Mouse (Mus musculus) heart, embryonic 14.5 days (tissue): Measurements from ENCODE around the gene Pomp. TPM values are rescaled to one million over a fixed set of nuclear protein-coding genes. Genes with fewer than 3 reads are reported as not detected.

Experiments
- ATAC-seq: fragments of 200-750 bp; cut with Nextera tagmentation; 2 replicates; pipeline ENCODE4 v1.8.0; 2017; ENCODE audit warnings: low read depth, moderate TSS enrichment; ENCODE audit not compliant: insufficient number of reproducible peaks, insufficient read depth, low FRiP score
- H3K27ac ChIP-seq, 2 experiments: fragments of 200-500 bp in 1 of 2; fragments of 300-500 bp in 1 of 2; sonication (generic) in 1 of 2; replicated peaks in 1 of 2; 2 replicates each; pipeline ENCODE4 v1.5.1; 2012 to 2014; ENCODE audit warnings: low read depth in 2 of 2, low read length in 2 of 2, control low read depth in 1 of 2, mild to moderate bottlenecking in 1 of 2, mixed read lengths in 1 of 2; ENCODE audit not compliant: control insufficient read depth in 1 of 2, insufficient read depth in 1 of 2
- H3K27me3 ChIP-seq: fragments of 300-500 bp; sonication (generic); 2 replicates; pipeline ENCODE4 v1.6.1; 2014; ENCODE audit warnings: mild to moderate bottlenecking, low read length, control low read depth; ENCODE audit not compliant: control insufficient read depth, insufficient read depth
- H3K36me3 ChIP-seq: fragments of 300-500 bp; sonication (generic); 2 replicates; pipeline ENCODE4 v1.6.1; 2014; ENCODE audit warnings: mild to moderate bottlenecking, control low read depth, low read length, mixed read lengths; ENCODE audit not compliant: control insufficient read depth, insufficient read depth
- H3K4me1 ChIP-seq, 2 experiments: fragments of 200-500 bp in 1 of 2; fragments of 300-500 bp in 1 of 2; sonication (generic) in 1 of 2; 2 replicates each; pipeline ENCODE4 v1.6.1; 2012 to 2014; ENCODE audit warnings: low read length in 2 of 2, control low read depth in 1 of 2, mixed read lengths in 1 of 2; ENCODE audit not compliant: control insufficient read depth in 2 of 2, insufficient read depth in 2 of 2
- H3K4me2 ChIP-seq: fragments of 300-500 bp; sonication (generic); 2 replicates; pipeline ENCODE4 v1.6.1; 2014; ENCODE audit warnings: mild to moderate bottlenecking, low read length
- H3K4me3 ChIP-seq, 2 experiments: fragments of 200-500 bp in 1 of 2; fragments of 300-500 bp in 1 of 2; sonication (generic) in 1 of 2; 2 replicates each; pipeline ENCODE4 v1.5.1; 2012 to 2014; ENCODE audit warnings: low read length in 2 of 2, mild to moderate bottlenecking in 2 of 2, control low read depth in 1 of 2, low read depth in 1 of 2, moderate library complexity in 1 of 2; ENCODE audit not compliant: control insufficient read depth in 1 of 2, insufficient read depth in 1 of 2
- H3K9ac ChIP-seq: fragments of 300-500 bp; sonication (generic); 2 replicates; pipeline ENCODE4 v1.6.1; 2014; ENCODE audit warnings: mild to moderate bottlenecking, low read length
- H3K9me3 ChIP-seq: fragments of 300-500 bp; sonication (generic); 2 replicates; pipeline ENCODE4 v1.6.1; 2016; ENCODE audit warnings: low read length, control low read depth; ENCODE audit not compliant: control insufficient read depth
- WGBS: fragments of 180-500 bp; shearing (Covaris S2); extraction: QIAGEN DNeasy Blood & Tissue Kit; methylation state at CpG from one replicate; pipeline ENCODE4 v1.1.7; 2014; 5-methylcytosine and 5-hydroxymethylcytosine counted together
- polyA plus RNA-seq: library from polyadenylated mRNA; unstranded; fragments of >200 nt; fragmentation: Nextera tagmentation; extraction: Ambion mirVana; gene quantifications from 2 replicates; pipeline ENCODE4 v1.2.1, GENCODE M21; 2014

Pomp gene
- polyA plus RNA-seq = 316 and 345 TPM in 2 replicates

- H3K27me3 ChIP-seq = no peaks in the 10 kb centered on the region
- H3K4me3 ChIP-seq = peak within 1 kb of the TSS; percentile 79 to 89
- peak within 1 kb of the TSS; percentile 94 for H3K9ac ChIP-seq
- peaks cover 2 to 10% of the 10 kb centered on the region in 2 experiments; a peak in 3 of 4 replicates for H3K4me1 ChIP-seq
- H3K36me3 ChIP-seq = peaks cover 31% of the 10 kb centered on the region
- no peaks in the 10 kb centered on the region for H3K9me3 ChIP-seq
- peak; percentile 84 for ATAC-seq
- 1% methylated on average over 68 of the region's 68 CpGs for WGBS
- peak within 1 kb of the TSS; percentile 83 for H3K27ac ChIP-seq
- H3K4me2 ChIP-seq = peak within 1 kb of the TSS; percentile 89
These were observed at the start of gene Pomp for GRCm38 (mm10) chr5:147860449-147861261. TSS of gene Pomp (plus strand) at chr5:147860461.

DNA sequence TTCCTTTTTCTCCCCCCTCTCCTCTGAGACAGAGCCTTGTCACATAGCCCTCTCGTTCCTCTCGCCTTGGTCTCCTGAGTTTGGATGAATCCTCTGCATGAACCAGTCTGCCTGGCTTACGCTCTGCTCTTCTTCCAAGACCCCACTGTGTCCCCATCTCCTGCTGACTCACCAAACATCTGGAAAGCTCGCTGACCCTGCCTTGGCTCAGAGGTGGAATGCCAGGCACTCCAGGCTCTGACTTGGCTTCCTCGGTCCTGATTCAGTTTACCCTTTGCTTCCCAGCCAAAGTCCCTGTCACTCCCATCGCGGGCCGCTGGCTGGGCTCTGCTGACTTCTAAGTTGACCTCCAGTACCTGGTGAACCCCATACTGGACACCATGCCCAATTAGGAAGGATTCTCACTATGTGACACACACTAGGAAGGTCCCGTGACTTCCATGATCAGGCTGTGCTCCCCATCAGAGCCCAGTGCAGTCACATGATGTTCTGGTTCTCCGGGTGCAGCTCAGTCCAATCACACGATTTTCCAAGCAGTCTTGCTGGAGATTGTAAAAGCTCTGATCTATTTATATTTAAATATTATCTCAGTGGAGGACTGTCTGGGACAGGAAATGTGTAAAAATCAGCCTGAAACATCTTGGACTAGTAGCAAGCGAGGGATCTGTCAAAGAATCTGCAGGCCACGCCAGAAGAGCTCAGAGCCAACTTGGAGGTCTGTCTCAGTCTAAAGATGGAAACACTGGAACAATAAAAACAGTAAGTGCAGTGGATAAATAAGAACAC is 47.8 kb upstream of the Pomp start:
- Histone ChIP-seq H3K36me3 (no peaks in the 10 kb centered on the region), H3K4me1 (peaks cover 2 to 3% of the 10 kb centered on the region in 2 experiments; a peak in 2 of 4 replicates), H3K4me2 (no peak overlapping the region), H3K27me3 (no peaks in the 10 kb centered on the region), H3K27ac (no peak overlapping the region), H3K4me3 (no peak overlapping the region), H3K9ac (no peak overlapping the region), H3K9me3 (0 out of 2 replicates have a peak, but pooled peaks cover 4% of the 10 kb centered on the region)
- WGBS = 67% methylated on average over 13 of the region's 13 CpGs
- no peak for ATAC-seq

GRCm38 (mm10) chr5:147814971-147815370 is 45.3 kb upstream of the Pomp start:
- H3K4me3 ChIP-seq = no peak overlapping the region
- no peaks in the 10 kb centered on the region for H3K27me3 ChIP-seq
- 67% methylated on average over 13 of the region's 13 CpGs for WGBS
- H3K9ac ChIP-seq = no peak overlapping the region
- no peaks in the 10 kb centered on the region for H3K36me3 ChIP-seq
- peaks cover 14% of the 10 kb centered on the region for H3K9me3 ChIP-seq
- H3K4me2 ChIP-seq = no peak overlapping the region
- no peak overlapping the region for H3K27ac ChIP-seq
- no peak for ATAC-seq
- peaks cover 2 to 3% of the 10 kb centered on the region in 2 experiments; a peak in 2 of 4 replicates for H3K4me1 ChIP-seq

- Histone ChIP-seq H3K36me3 (no peaks in the 10 kb centered on the region), H3K4me2 (no peak overlapping the region), H3K4me1 (peaks cover 2 to 3% of the 10 kb centered on the region in 2 experiments; a peak in 2 of 4 replicates), H3K4me3 (no peak overlapping the region), H3K9ac (no peak overlapping the region), H3K27me3 (no peaks in the 10 kb centered on the region), H3K27ac (no peak overlapping the region), H3K9me3 (peaks cover 16% of the 10 kb centered on the region)
- 88% methylated on average over 8 of the region's 8 CpGs for WGBS
- ATAC-seq = no peak
These were observed 44.7 kb upstream of the Pomp start for GRCm38 (mm10) chr5:147815592-147815991.

DNA sequence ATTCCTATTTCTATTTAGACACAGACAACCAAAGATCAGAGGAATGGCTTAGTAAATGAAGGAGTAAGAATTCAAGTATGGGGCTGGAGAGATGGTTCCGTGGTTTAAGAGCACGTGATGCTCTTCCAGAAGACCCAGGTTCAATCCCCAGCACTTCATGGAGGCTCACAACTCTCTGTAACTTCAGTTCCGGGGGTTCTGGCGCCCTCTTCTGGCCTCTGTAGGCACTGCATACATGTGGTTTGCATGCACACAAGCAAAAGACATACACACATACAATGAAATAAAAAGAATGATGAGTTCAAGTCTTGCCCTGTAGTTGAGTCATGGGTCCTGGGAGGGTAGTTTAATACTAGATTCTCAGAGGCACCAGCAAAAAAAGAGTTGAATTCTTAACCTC is 43.8 kb upstream of the Pomp start:
- 68% methylated on average over 4 of the region's 4 CpGs for WGBS
- H3K4me3 ChIP-seq = no peak overlapping the region
- H3K9ac ChIP-seq = no peak overlapping the region
- no peaks in the 10 kb centered on the region for H3K36me3 ChIP-seq
- no peaks in the 10 kb centered on the region for H3K27me3 ChIP-seq
- no peak overlapping the region for H3K4me2 ChIP-seq
- peaks cover 2 to 3% of the 10 kb centered on the region in 2 experiments; a peak in 2 of 4 replicates for H3K4me1 ChIP-seq
- no peak overlapping the region for H3K27ac ChIP-seq
- H3K9me3 ChIP-seq = peaks cover 16% of the 10 kb centered on the region
- ATAC-seq = no peak

DNA sequence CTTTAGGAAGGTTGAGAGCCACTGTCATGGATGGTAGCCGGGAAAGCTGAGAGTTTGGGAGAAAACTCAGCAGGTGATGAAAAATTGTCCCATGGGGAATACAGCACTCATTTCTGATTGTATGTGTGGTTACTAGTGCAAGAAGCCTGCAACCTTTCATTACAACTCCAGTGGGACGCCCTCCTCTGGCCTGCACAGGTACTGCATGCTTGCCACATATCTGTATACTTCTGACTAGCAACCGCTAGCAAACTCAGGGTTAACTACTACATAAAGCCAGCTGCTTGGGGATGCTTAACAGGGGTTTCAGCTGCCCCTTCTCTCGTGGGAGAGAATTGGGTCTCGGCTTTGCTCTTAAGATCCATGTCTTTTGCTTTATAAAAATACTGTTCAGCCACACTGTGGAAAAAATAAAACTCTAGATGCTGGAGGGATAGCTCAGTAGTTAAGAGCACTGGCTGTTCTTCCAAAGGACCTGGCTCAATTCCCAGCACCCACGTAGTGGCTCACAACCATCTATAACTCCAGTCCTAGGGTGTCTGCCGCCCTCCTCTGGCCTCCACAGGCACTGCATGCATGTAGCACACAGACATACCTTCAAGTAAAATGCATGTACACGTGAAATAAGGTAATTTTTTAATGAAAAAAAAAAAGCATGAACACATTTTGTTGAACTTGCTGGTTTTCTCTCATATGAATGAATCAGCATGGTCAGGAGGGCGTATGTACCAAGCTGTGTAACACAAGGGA is 42.3 kb upstream of the Pomp start:
- WGBS = 88% methylated on average over 9 of the region's 9 CpGs
- Histone ChIP-seq H3K9ac (no peak overlapping the region), H3K9me3 (peaks cover 19% of the 10 kb centered on the region), H3K4me2 (no peak overlapping the region), H3K4me3 (no peak overlapping the region), H3K27ac (no peak overlapping the region), H3K27me3 (no peaks in the 10 kb centered on the region), H3K4me1 (no peaks in the 10 kb centered on the region), H3K36me3 (no peaks in the 10 kb centered on the region)
- ATAC-seq = no peak

GRCm38 (mm10) chr5:147818866-147819265 is 41.4 kb upstream of the Pomp start:
- 84% methylated on average over 8 of the region's 8 CpGs for WGBS
- peaks cover 14% of the 10 kb centered on the region for H3K9me3 ChIP-seq
- H3K9ac ChIP-seq = no peak overlapping the region
- H3K4me2 ChIP-seq = no peak overlapping the region
- H3K27ac ChIP-seq = no peak overlapping the region
- ATAC-seq = no peak
- H3K4me1 ChIP-seq = no peaks in the 10 kb centered on the region
- no peaks in the 10 kb centered on the region for H3K27me3 ChIP-seq
- no peak overlapping the region for H3K4me3 ChIP-seq
- no peaks in the 10 kb centered on the region for H3K36me3 ChIP-seq
